Mouse (Mus musculus): Measurements from ENCODE around the gene Etv1. TPM values are rescaled to one million over a fixed set of nuclear protein-coding genes. Genes with fewer than 3 reads are reported as not detected.

The Etv1 gene
- polyA plus RNA-seq, 1 experiment: 3.4 TPM

DNA sequence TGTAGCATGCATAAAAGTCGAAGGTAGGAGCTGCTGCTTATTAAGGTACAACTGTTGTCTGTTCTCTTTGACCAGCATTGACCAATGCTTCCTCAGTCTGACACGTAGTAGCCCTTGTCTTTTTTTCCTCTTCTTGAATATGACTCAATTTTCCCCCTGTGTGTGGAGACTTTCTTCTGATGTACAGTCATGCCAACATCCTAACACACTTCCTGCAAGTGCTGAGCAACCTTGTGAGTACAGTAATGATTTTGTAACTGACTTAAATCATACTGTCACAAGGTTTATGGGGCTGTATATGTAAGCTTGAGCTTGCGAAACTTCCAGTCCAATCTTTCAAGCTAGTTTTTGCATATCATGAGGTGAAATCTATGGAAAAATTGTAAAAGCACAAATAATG is 125.3 kb downstream of the Etv1 start:
- H3K4me3 ChIP-seq (ENCODE audit: insufficient read depth, poor library complexity, severe bottlenecking): no peak overlapping the region
- H3K36me3 ChIP-seq (ENCODE audit: control insufficient read depth, insufficient read depth): no peaks in the 10 kb centered on the region
- H3K79me3 ChIP-seq (ENCODE audit: low read depth): no peaks in the 10 kb centered on the region
- no peaks in the 10 kb centered on the region for H3K79me2 ChIP-seq (ENCODE audit: control insufficient read depth, insufficient read depth)
- H3ac ChIP-seq (ENCODE audit: control insufficient read depth, insufficient read length, low read depth): no peak overlapping the region
- TF ChIP-seq CEBPB (IDR thresholded peaks at IDR 0.05; ENCODE audit: low read depth) (no peak), FOSL1 (IDR thresholded peaks at IDR 0.05; ENCODE audit: insufficient read depth, low read length, poor library complexity, severe bottlenecking) (no peak), MYOG (IDR thresholded peaks at IDR 0.05; ENCODE audit: control insufficient read depth, extremely low read depth, insufficient read length) (no peak), MAX (IDR thresholded peaks at IDR 0.05) (no peak), USF1 (IDR thresholded peaks at IDR 0.05; ENCODE audit: low read depth) (no peak), CTCF (IDR thresholded peaks at IDR 0.05; ENCODE audit: control insufficient read depth, insufficient read depth, insufficient read length) (no peak), MYOD1 (IDR thresholded peaks at IDR 0.05; ENCODE audit: control insufficient read depth, insufficient read length, low read depth) (no peak)
- no peaks in the 10 kb centered on the region for H3K27me3 ChIP-seq (ENCODE audit: control insufficient read depth, insufficient read depth, insufficient read length)

DNA sequence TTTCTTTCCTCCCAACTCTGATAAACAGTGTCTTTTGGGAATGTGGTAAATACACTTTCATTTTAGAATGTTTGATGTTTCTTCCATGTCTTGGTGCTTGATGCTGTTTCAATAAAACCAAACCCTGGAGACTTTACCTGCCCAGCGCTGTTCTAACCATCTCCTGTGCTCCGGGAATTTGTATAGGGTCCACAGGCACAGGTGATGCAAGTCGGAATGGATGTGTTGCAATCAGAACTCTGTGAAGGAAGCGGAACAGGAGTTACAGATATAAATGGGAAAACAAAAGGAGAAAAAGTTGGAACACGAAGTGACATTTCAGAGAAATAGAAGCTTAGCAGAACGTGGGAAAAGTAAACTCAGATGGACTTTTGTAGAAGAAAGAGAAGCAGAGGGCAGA is 127.1 kb downstream of the Etv1 start:
- no peak for TF ChIP-seq CEBPB (IDR thresholded peaks at IDR 0.05; ENCODE audit: low read depth)
- no peak for TF ChIP-seq MYOG (IDR thresholded peaks at IDR 0.05; ENCODE audit: control insufficient read depth, extremely low read depth, insufficient read length)
- TF ChIP-seq MAX (IDR thresholded peaks at IDR 0.05): no peak
- no peak for TF ChIP-seq MYOD1 (IDR thresholded peaks at IDR 0.05; ENCODE audit: control insufficient read depth, insufficient read length, low read depth)
- no peak for TF ChIP-seq USF1 (IDR thresholded peaks at IDR 0.05; ENCODE audit: low read depth)
- TF ChIP-seq CTCF (IDR thresholded peaks at IDR 0.05; ENCODE audit: control insufficient read depth, insufficient read depth, insufficient read length): no peak
- TF ChIP-seq FOSL1 (IDR thresholded peaks at IDR 0.05; ENCODE audit: insufficient read depth, low read length, poor library complexity, severe bottlenecking): no peak
- no peak overlapping the region for H3K4me3 ChIP-seq (ENCODE audit: insufficient read depth, poor library complexity, severe bottlenecking)
- no peaks in the 10 kb centered on the region for H3K79me3 ChIP-seq (ENCODE audit: low read depth)
- no peaks in the 10 kb centered on the region for H3K36me3 ChIP-seq (ENCODE audit: control insufficient read depth, insufficient read depth)
- H3K79me2 ChIP-seq (ENCODE audit: control insufficient read depth, insufficient read depth): no peaks in the 10 kb centered on the region
- H3ac ChIP-seq (ENCODE audit: control insufficient read depth, insufficient read length, low read depth): no peak overlapping the region
- H3K27me3 ChIP-seq (ENCODE audit: control insufficient read depth, insufficient read depth, insufficient read length): no peaks in the 10 kb centered on the region

DNA sequence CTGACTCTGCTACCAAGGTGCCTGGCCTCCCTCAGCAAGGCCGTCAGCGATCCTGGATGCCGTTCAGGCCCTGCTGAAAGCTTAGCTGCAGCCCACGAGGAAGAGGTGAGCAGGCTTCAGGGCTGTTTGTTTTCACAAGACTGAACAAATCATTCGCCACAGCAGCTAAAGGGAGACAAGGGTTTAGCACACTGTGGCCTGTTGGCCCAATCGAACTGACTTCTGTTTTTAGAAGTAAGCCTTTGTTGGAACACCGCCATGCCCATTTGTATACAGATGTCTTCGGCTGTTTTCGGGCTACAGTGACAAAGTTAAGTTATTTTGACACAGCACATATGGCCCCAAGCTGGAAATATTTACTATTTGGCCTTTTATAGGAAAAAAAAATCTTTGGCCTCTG is 127.6 kb downstream of the Etv1 start:
- H3K36me3 ChIP-seq (ENCODE audit: control insufficient read depth, insufficient read depth): no peaks in the 10 kb centered on the region
- TF ChIP-seq FOSL1 (IDR thresholded peaks at IDR 0.05; ENCODE audit: insufficient read depth, low read length, poor library complexity, severe bottlenecking) (no peak), USF1 (IDR thresholded peaks at IDR 0.05; ENCODE audit: low read depth) (no peak), CTCF (IDR thresholded peaks at IDR 0.05; ENCODE audit: control insufficient read depth, insufficient read depth, insufficient read length) (no peak), MAX (IDR thresholded peaks at IDR 0.05) (no peak), MYOD1 (IDR thresholded peaks at IDR 0.05; ENCODE audit: control insufficient read depth, insufficient read length, low read depth) (no peak), CEBPB (IDR thresholded peaks at IDR 0.05; ENCODE audit: low read depth) (no peak), MYOG (IDR thresholded peaks at IDR 0.05; ENCODE audit: control insufficient read depth, extremely low read depth, insufficient read length) (no peak)
- H3K79me2 ChIP-seq (ENCODE audit: control insufficient read depth, insufficient read depth): no peaks in the 10 kb centered on the region
- H3K79me3 ChIP-seq (ENCODE audit: low read depth): no peaks in the 10 kb centered on the region
- no peaks in the 10 kb centered on the region for H3K27me3 ChIP-seq (ENCODE audit: control insufficient read depth, insufficient read depth, insufficient read length)
- H3ac ChIP-seq (ENCODE audit: control insufficient read depth, insufficient read length, low read depth): no peak overlapping the region
- H3K4me3 ChIP-seq (ENCODE audit: insufficient read depth, poor library complexity, severe bottlenecking): no peak overlapping the region

DNA sequence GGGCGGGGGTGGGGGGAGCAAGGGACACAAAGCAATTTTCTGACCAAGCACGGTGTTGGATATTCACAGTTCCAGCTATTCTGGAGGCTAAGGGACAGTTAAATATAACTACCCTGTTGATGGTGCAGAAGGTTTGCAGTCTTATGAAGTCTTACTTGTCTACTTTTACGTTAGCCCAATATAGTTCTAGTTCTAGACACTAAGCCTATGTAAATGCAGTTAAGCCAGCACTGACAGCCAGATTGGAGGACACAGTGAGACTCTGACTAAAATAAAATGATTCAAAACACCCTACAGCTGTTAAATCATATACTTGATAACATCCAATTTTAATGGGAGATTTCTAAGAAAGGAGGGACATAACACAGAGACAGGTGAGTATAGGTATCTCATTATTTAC is 129.8 kb downstream of the Etv1 start:
- H3K4me3 ChIP-seq (ENCODE audit: insufficient read depth, poor library complexity, severe bottlenecking): no peak overlapping the region
- no peaks in the 10 kb centered on the region for H3K27me3 ChIP-seq (ENCODE audit: control insufficient read depth, insufficient read depth, insufficient read length)
- no peaks in the 10 kb centered on the region for H3K79me2 ChIP-seq (ENCODE audit: control insufficient read depth, insufficient read depth)
- H3K79me3 ChIP-seq (ENCODE audit: low read depth): no peaks in the 10 kb centered on the region
- no peaks in the 10 kb centered on the region for H3K36me3 ChIP-seq (ENCODE audit: control insufficient read depth, insufficient read depth)
- H3ac ChIP-seq (ENCODE audit: control insufficient read depth, insufficient read length, low read depth): no peak overlapping the region
- TF ChIP-seq MYOG (IDR thresholded peaks at IDR 0.05; ENCODE audit: control insufficient read depth, extremely low read depth, insufficient read length): no peak
- TF ChIP-seq USF1 (IDR thresholded peaks at IDR 0.05; ENCODE audit: low read depth): no peak
- TF ChIP-seq CEBPB (IDR thresholded peaks at IDR 0.05; ENCODE audit: low read depth): no peak
- TF ChIP-seq FOSL1 (IDR thresholded peaks at IDR 0.05; ENCODE audit: insufficient read depth, low read length, poor library complexity, severe bottlenecking): no peak
- no peak for TF ChIP-seq MYOD1 (IDR thresholded peaks at IDR 0.05; ENCODE audit: control insufficient read depth, insufficient read length, low read depth)
- no peak for TF ChIP-seq MAX (IDR thresholded peaks at IDR 0.05)
- TF ChIP-seq CTCF (IDR thresholded peaks at IDR 0.05; ENCODE audit: control insufficient read depth, insufficient read depth, insufficient read length): no peak
